Mouse (Mus musculus): Measurements from ENCODE around the gene Snx18. TPM values are rescaled to one million over a fixed set of nuclear protein-coding genes. Genes with fewer than 3 reads are reported as not detected.

The Snx18 gene
- 5.8 and 6.3 TPM in 2 replicates for total RNA-seq (2015; ENCODE audit: low replicate concordance)
- total RNA-seq (2017; ENCODE audit: low replicate concordance) = 5.7 and 8.2 TPM in 2 replicates

- ATAC-seq (replicated peaks; ENCODE audit: low FRiP score, poor library complexity, severe bottlenecking) = peak; percentile 68
Measured at GRCm38 (mm10) chr13:113617891-113618823, at the start of gene Snx18. TSS of gene Snx18 (minus strand) at chr13:113618564.

- ATAC-seq (replicated peaks; ENCODE audit: low FRiP score, poor library complexity, severe bottlenecking) = no peak
Measured at GRCm38 (mm10) chr13:113663883-113664282, 45.5 kb upstream of the Snx18 start.

GRCm38 (mm10) chr13:113663151-113663779 is 44.9 kb upstream of the Snx18 start, which contains the start of gene Hspb3:
TSS of gene Hspb3 (minus strand) at chr13:113663676.
- no peak for ATAC-seq (replicated peaks; ENCODE audit: low FRiP score, poor library complexity, severe bottlenecking)

- ATAC-seq (replicated peaks; ENCODE audit: low FRiP score, poor library complexity, severe bottlenecking) = no peak
Measured at GRCm38 (mm10) chr13:113661826-113662271, 43.5 kb upstream of the Snx18 start.

GRCm38 (mm10) chr13:113660576-113661310 is 42.4 kb upstream of the Snx18 start:
- no peak for ATAC-seq (replicated peaks; ENCODE audit: low FRiP score, poor library complexity, severe bottlenecking)

- no peak for ATAC-seq (replicated peaks; ENCODE audit: low FRiP score, poor library complexity, severe bottlenecking)
Measured at GRCm38 (mm10) chr13:113657204-113657603, 38.8 kb upstream of the Snx18 start.

GRCm38 (mm10) chr13:113656639-113657038 is 38.3 kb upstream of the Snx18 start:
- no peak for ATAC-seq (replicated peaks; ENCODE audit: low FRiP score, poor library complexity, severe bottlenecking)

- ATAC-seq (replicated peaks; ENCODE audit: low FRiP score, poor library complexity, severe bottlenecking) = no peak
Measured at GRCm38 (mm10) chr13:113655511-113655910, 37.1 kb upstream of the Snx18 start.

- no peak for ATAC-seq (replicated peaks; ENCODE audit: low FRiP score, poor library complexity, severe bottlenecking)
Measured at GRCm38 (mm10) chr13:113640944-113641597, 22.7 kb upstream of the Snx18 start.

GRCm38 (mm10) chr13:113638914-113639313 is 20.6 kb upstream of the Snx18 start:
- no peak for ATAC-seq (replicated peaks; ENCODE audit: low FRiP score, poor library complexity, severe bottlenecking)

- ATAC-seq (replicated peaks; ENCODE audit: low FRiP score, poor library complexity, severe bottlenecking) = no peak
Measured at GRCm38 (mm10) chr13:113635799-113636222, 17.4 kb upstream of the Snx18 start.

- no peak for ATAC-seq (replicated peaks; ENCODE audit: low FRiP score, poor library complexity, severe bottlenecking)
Measured at GRCm38 (mm10) chr13:113634732-113635481, 16.5 kb upstream of the Snx18 start.

GRCm38 (mm10) chr13:113632506-113632905 is 14.1 kb upstream of the Snx18 start:
- no peak for ATAC-seq (replicated peaks; ENCODE audit: low FRiP score, poor library complexity, severe bottlenecking)

GRCm38 (mm10) chr13:113627601-113628000 is 9.2 kb upstream of the Snx18 start:
- no peak for ATAC-seq (replicated peaks; ENCODE audit: low FRiP score, poor library complexity, severe bottlenecking)

- ATAC-seq (replicated peaks; ENCODE audit: low FRiP score, poor library complexity, severe bottlenecking) = no peak
Measured at GRCm38 (mm10) chr13:113622865-113623255, 4.5 kb upstream of the Snx18 start.

- ATAC-seq (replicated peaks; ENCODE audit: low FRiP score, poor library complexity, severe bottlenecking) = no peak
Measured at GRCm38 (mm10) chr13:113622122-113622864, 3.9 kb upstream of the Snx18 start.

GRCm38 (mm10) chr13:113619003-113619402 is 639 bp upstream of the Snx18 start:
- no peak for ATAC-seq (replicated peaks; ENCODE audit: low FRiP score, poor library complexity, severe bottlenecking)

- no peak for ATAC-seq (replicated peaks; ENCODE audit: low FRiP score, poor library complexity, severe bottlenecking)
Measured at GRCm38 (mm10) chr13:113617338-113617890, 950 bp downstream of the Snx18 start.

Data from erythroid progenitor cell, adult 5-6 weeks (primary cell).